Mouse (Mus musculus) kidney, adult 2 months (tissue): Measurements from ENCODE around the gene Rasl2-9. TPM values are rescaled to one million over a fixed set of nuclear protein-coding genes. Genes with fewer than 3 reads are reported as not detected.

Experiments
- DNase-seq: peaks from one replicate; pipeline ENCODE4 v3.0.0; 2021
- H3K27ac ChIP-seq: fragments of 200-500 bp; 2 replicates; pipeline ENCODE4 v1.5.1; 2012; ENCODE audit warnings: low read depth, low read length, control low read depth, inconsistent platforms; ENCODE audit not compliant: insufficient read depth
- H3K27me3 ChIP-seq: fragments of 200-500 bp; replicated peaks from 2 replicates; pipeline ENCODE4 v1.6.1; 2012; ENCODE audit warnings: mild to moderate bottlenecking, moderate library complexity, low read length, inconsistent platforms; ENCODE audit not compliant: control insufficient read depth, insufficient read depth
- H3K36me3 ChIP-seq: fragments of 200-500 bp; 2 replicates; pipeline ENCODE4 v1.6.1; 2012; ENCODE audit warnings: mild to moderate bottlenecking, moderate library complexity, low read length, inconsistent platforms; ENCODE audit not compliant: control insufficient read depth, insufficient read depth
- H3K4me1 ChIP-seq: fragments of 200-500 bp; 2 replicates; pipeline ENCODE4 v1.6.1; 2011; ENCODE audit warnings: low read length; ENCODE audit not compliant: control insufficient read depth, insufficient read depth
- H3K4me3 ChIP-seq: fragments of 200-500 bp; 2 replicates; pipeline ENCODE4 v1.5.1; 2011; ENCODE audit warnings: mild to moderate bottlenecking, low read depth, low read length, control low read depth; ENCODE audit not compliant: insufficient read depth
- CTCF ChIP-seq: fragments of 200-500 bp; conservative IDR thresholded peaks from 2 replicates; pipeline ENCODE4 v1.5.1; 2011; ENCODE audit warnings: low read depth, mild to moderate bottlenecking, control low read depth, low read length, moderate library complexity, mixed read lengths; ENCODE audit not compliant: insufficient read depth, insufficient read length
- POLR2A ChIP-seq: fragments of 200-500 bp; IDR thresholded peaks from one replicate; pipeline ENCODE4 v1.6.1; 2011; ENCODE audit warnings: low read depth, low read length, control low read depth
- WGBS: fragments of 180-500 bp; shearing (Covaris S2); methylation state at CpG from one replicate; pipeline ENCODE4 v1.1.7; 2018; 5-methylcytosine and 5-hydroxymethylcytosine counted together
- polyA plus RNA-seq: library from polyadenylated mRNA; depleted of rRNA; stranded (reverse); fragments of >200 nt; gene quantifications from 2 replicates; pipeline ENCODE4 v1.2.3, GENCODE M21; 2012

Gene Rasl2-9
- polyA plus RNA-seq, 1 experiment = 3.5 TPM

GRCm38 (mm10) chr7:5089853-5090252, 35.9 kb downstream of the Rasl2-9 start:
- WGBS = 90% methylated on average over 15 of the region's 15 CpGs
- no peak overlapping the region for H3K27ac ChIP-seq
- TF ChIP-seq CTCF (no peak), POLR2A (no peak)
- H3K27me3 ChIP-seq = no peaks in the 10 kb centered on the region
- DNase-seq = no peak
- H3K4me1 ChIP-seq = peaks cover 27% of the 10 kb centered on the region
- no peaks in the 10 kb centered on the region for H3K36me3 ChIP-seq
- H3K4me3 ChIP-seq = no peak overlapping the region

GRCm38 (mm10) chr7:5087886-5088285, 37.9 kb downstream of the Rasl2-9 start:
- WGBS = 39% methylated on average over 4 of the region's 4 CpGs
- DNase-seq = peak; percentile 84
- no peak for TF ChIP-seq POLR2A
- no peak for TF ChIP-seq CTCF
- no peaks in the 10 kb centered on the region for H3K27me3 ChIP-seq
- peaks cover 27% of the 10 kb centered on the region for H3K4me1 ChIP-seq
- H3K36me3 ChIP-seq = no peaks in the 10 kb centered on the region
- peak overlapping the region; percentile 55 for H3K27ac ChIP-seq
- H3K4me3 ChIP-seq = no peak overlapping the region

GRCm38 (mm10) chr7:5086921-5087440, 38.8 kb downstream of the Rasl2-9 start:
- TF ChIP-seq POLR2A (no peak), CTCF (no peak)
- 33% methylated on average over 5 of the region's 5 CpGs for WGBS
- H3K4me3 ChIP-seq = no peak overlapping the region
- H3K27me3 ChIP-seq = no peaks in the 10 kb centered on the region
- peak; percentile 31 for DNase-seq
- no peaks in the 10 kb centered on the region for H3K36me3 ChIP-seq
- H3K27ac ChIP-seq = no peak overlapping the region
- H3K4me1 ChIP-seq = peaks cover 29% of the 10 kb centered on the region

GRCm38 (mm10) chr7:5085512-5085911, 40.2 kb downstream of the Rasl2-9 start:
- Histone ChIP-seq H3K4me3 (no peak overlapping the region), H3K27ac (no peak overlapping the region), H3K36me3 (no peaks in the 10 kb centered on the region), H3K4me1 (peaks cover 29% of the 10 kb centered on the region), H3K27me3 (no peaks in the 10 kb centered on the region)
- no peak for DNase-seq
- WGBS = 90% methylated on average over 1 of the region's 1 CpGs
- TF ChIP-seq CTCF (no peak), POLR2A (no peak)

GRCm38 (mm10) chr7:5083325-5084105, 42.2 kb downstream of the Rasl2-9 start:
- H3K27ac ChIP-seq = no peak overlapping the region
- peaks cover 25% of the 10 kb centered on the region for H3K4me1 ChIP-seq
- no peak overlapping the region for H3K4me3 ChIP-seq
- no peaks in the 10 kb centered on the region for H3K27me3 ChIP-seq
- no peak for TF ChIP-seq CTCF
- TF ChIP-seq POLR2A = no peak
- no peaks in the 10 kb centered on the region for H3K36me3 ChIP-seq
- WGBS = 56% methylated on average over 18 of the region's 18 CpGs
- peak; percentile 86 for DNase-seq

- no peak overlapping the region for H3K4me3 ChIP-seq
- H3K27me3 ChIP-seq = no peaks in the 10 kb centered on the region
- H3K4me1 ChIP-seq = peaks cover 13% of the 10 kb centered on the region; the same call in 1 of the 2 replicates
- 77% methylated on average over 2 of the region's 2 CpGs for WGBS
- H3K36me3 ChIP-seq = 0 out of 2 replicates have a peak, but pooled peaks cover 1% of the 10 kb centered on the region
- DNase-seq = no peak
- TF ChIP-seq POLR2A (no peak), CTCF (no peak)
- H3K27ac ChIP-seq = no peak overlapping the region
Measured at GRCm38 (mm10) chr7:5081939-5082338, 43.8 kb downstream of the Rasl2-9 start.

GRCm38 (mm10) chr7:5081241-5081640, 44.5 kb downstream of the Rasl2-9 start:
- peaks cover 13% of the 10 kb centered on the region; the same call in 1 of the 2 replicates for H3K4me1 ChIP-seq
- H3K27me3 ChIP-seq = no peaks in the 10 kb centered on the region
- WGBS = 33% methylated on average over 6 of the region's 6 CpGs
- TF ChIP-seq POLR2A (no peak), CTCF (no peak)
- DNase-seq = no peak
- 0 out of 2 replicates have a peak, but pooled peaks cover 3% of the 10 kb centered on the region for H3K36me3 ChIP-seq
- peak overlapping the region; percentile 23; the same call in 1 of the 2 replicates for H3K4me3 ChIP-seq
- H3K27ac ChIP-seq = no peak overlapping the region
